ENCODE assay signal across 25 mouse cellular contexts in the genomic region with DNA sequence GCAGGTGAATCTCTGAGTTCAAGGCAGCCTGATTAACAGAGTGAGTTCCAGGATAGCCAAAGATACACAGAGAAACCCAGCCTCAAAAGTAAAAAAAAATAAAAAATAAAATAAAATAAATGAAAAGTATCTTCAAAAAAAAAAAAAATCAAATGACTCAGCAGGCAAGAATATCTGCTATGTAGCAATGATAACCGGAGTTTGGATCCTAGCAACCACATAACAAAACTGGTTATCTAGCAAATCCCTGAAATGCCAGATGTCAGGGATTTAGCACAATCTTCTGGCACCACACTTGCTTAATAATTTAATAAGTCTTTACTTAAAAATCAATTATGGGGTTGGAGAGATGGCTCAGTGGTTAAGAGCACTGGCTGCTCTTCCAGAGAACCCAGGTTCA. TPM values are rescaled to one million over a fixed set of nuclear protein-coding genes. Genes with fewer than 3 reads are reported as not detected.
"Had no signal": no experiment of that assay in that cellular context is flagged by ENCODE, and none has a peak within 500 bp of the region (broad histone marks: within the 10 kb centered on the region; RNA-seq: fewer than 3 reads in every experiment).

No protein-coding gene starts in this region.

- H3K9ac ChIP-seq: heart, embryonic 12.5 days; hindbrain, embryonic 13.5 days; hindbrain, embryonic 15.5 days; intestine, embryonic 15.5 days; limb, embryonic 12.5 days had no signal

- DNase-seq: gastrocnemius, adult 2 months; gastrocnemius, postnatal 10 days; gastrocnemius, postnatal 25 days; heart, adult 18-20 months; heart, postnatal 10 days; kidney, adult 18-20 months; kidney, adult 8-10 months; kidney, postnatal 10 days; kidney, postnatal 25 days; kidney, postnatal 4 days; liver had no signal

- H3K27ac ChIP-seq: gastrocnemius, adult 2 months; heart, embryonic 10.5 days; hindbrain, embryonic 13.5 days; hindbrain, embryonic 15.5 days; hindbrain, postnatal 0 days; intestine, embryonic 15.5 days; layer of hippocampus, adult 2 months; left cerebral cortex, adult 2 months; limb, embryonic 10.5 days; limb, embryonic 12.5 days had no signal

- H3K4me2 ChIP-seq: heart, embryonic 12.5 days; hindbrain, embryonic 13.5 days; hindbrain, embryonic 15.5 days; intestine, embryonic 15.5 days; limb, embryonic 12.5 days; liver, embryonic 11.5 days had no signal

- H3K27me3 ChIP-seq: heart, embryonic 12.5 days; hindbrain, embryonic 13.5 days; hindbrain, embryonic 15.5 days; intestine, embryonic 15.5 days; limb, embryonic 12.5 days had no signal

- H3K36me3 ChIP-seq: heart, embryonic 10.5 days; hindbrain, embryonic 13.5 days; hindbrain, embryonic 15.5 days; intestine, embryonic 15.5 days had no signal

- ATAC-seq: hindbrain, postnatal 0 days; intestine, embryonic 15.5 days; intestine, postnatal 0 days had no signal

- H3K4me3 ChIP-seq: gastrocnemius, adult 2 months; heart, embryonic 10.5 days; heart, embryonic 12.5 days; hindbrain, embryonic 13.5 days; hindbrain, embryonic 15.5 days; intestine, embryonic 15.5 days; layer of hippocampus, adult 2 months; left cerebral cortex, adult 2 months; limb, embryonic 10.5 days; limb, embryonic 12.5 days had no signal

- H3K9me3 ChIP-seq: heart, embryonic 10.5 days; heart, embryonic 12.5 days; hindbrain, embryonic 13.5 days; hindbrain, embryonic 15.5 days; intestine, embryonic 15.5 days; limb, embryonic 10.5 days; limb, embryonic 12.5 days had no signal

- H3K4me1 ChIP-seq: heart, embryonic 12.5 days; hindbrain, embryonic 13.5 days; hindbrain, embryonic 15.5 days; intestine, embryonic 15.5 days had no signal

RNA-seq across cellular contexts. Expression of gene Olfml2a, which starts 27.5 kb away (rescaled TPM):
- total RNA-seq: granulocyte monocyte progenitor cell, adult 5-6 weeks; hematopoietic stem cell, adult 5-6 weeks had no signal
